8 mouse cellular contexts compared by ENCODE assay signal in genomic region chr9:104306734-104307133, GRCm38 (mm10). TPM values are rescaled to one million over a fixed set of nuclear protein-coding genes. Genes with fewer than 3 reads are reported as not detected.
A peak's percentile ranks its signal among the peaks of the same experiment; 100 is the strongest.
DNase-seq lines count a peak whose midpoint lies in the region; ATAC-seq and TF ChIP-seq lines count a peak whose summit lies in the region.
"Had no signal": no experiment of that assay in that cellular context is flagged by ENCODE, and none has a peak within 500 bp of the region (broad histone marks: within the 10 kb centered on the region; RNA-seq: fewer than 3 reads in every experiment).

No protein-coding gene starts in this region.

- no peak overlapping the region for H3K4me3 ChIP-seq in E14TG2a.4 (replicated peaks; ENCODE audit: low read length)
- H3K4me3 ChIP-seq: megakaryocyte, embryonic 14.5 days had no signal

- no peaks in the 10 kb centered on the region for H3K4me1 ChIP-seq in E14TG2a.4 (replicated peaks; ENCODE audit: low read depth, low read length)
- H3K4me1 ChIP-seq: megakaryocyte, embryonic 14.5 days had no signal

- H3K9me3 ChIP-seq in E14TG2a.4 (ENCODE audit: low read length) = no peaks in the 10 kb centered on the region
- H3K9me3 ChIP-seq: megakaryocyte, embryonic 14.5 days had no signal

- ATAC-seq in granulocyte monocyte progenitor cell, adult 5-6 weeks (replicated peaks; ENCODE audit: poor library complexity, severe bottlenecking) = peak; percentile 96
- peak; percentile 98 for ATAC-seq in megakaryocyte progenitor cell, adult 5-6 weeks (replicated peaks; ENCODE audit: poor library complexity)

- peak; percentile 79 for DNase-seq in R1 (ENCODE audit: low read depth, low spot score)
- DNase-seq in cerebellum, postnatal 25 days = peak; percentile 66 to 79
- peak; percentile 70 to 82 for DNase-seq in layer of hippocampus, postnatal 14 days (ENCODE audit: low spot score in 2 of 2)
- peak; percentile 26 to 32 for DNase-seq in spleen, postnatal 36 days (ENCODE audit: low spot score in 2 of 2)

- H3K36me3 ChIP-seq in E14TG2a.4 (ENCODE audit: insufficient read depth, low read length) = no peaks in the 10 kb centered on the region

- 0 out of 2 replicates have a peak, but pooled peaks cover 4% of the 10 kb centered on the region for H3K27me3 ChIP-seq in E14TG2a.4 (ENCODE audit: insufficient read depth, low read length)

- TF ChIP-seq CTCF in E14TG2a.4 (conservative IDR thresholded peaks at IDR 0.05; ENCODE audit: low read length) = peak; percentile 99

RNA-seq across cellular contexts. Expression of gene Acpp, which starts 30.8 kb away (rescaled TPM):
- total RNA-seq in granulocyte monocyte progenitor cell, adult 5-6 weeks (2014; fragmentation: Nextera tagmentation) = 1.2 and 4.6 TPM in 2 replicates
- total RNA-seq in granulocyte monocyte progenitor cell, adult 5-6 weeks (2017) = 2.8 and 3.0 TPM in 2 replicates
- under 1 TPM; 0.24 to 0.62 TPM for total RNA-seq in layer of hippocampus, postnatal 14 days (2021)
- 4.8 and 7.8 TPM in 2 replicates for total RNA-seq in megakaryocyte progenitor cell, adult 5-6 weeks (2015)
- total RNA-seq in megakaryocyte progenitor cell, adult 5-6 weeks (2017) = 3.0 and 4.4 TPM in 2 replicates

RNA-seq across cellular contexts. Expression of gene Dnajc13, which starts 44.0 kb away (rescaled TPM):
- 62.3 and 102 TPM in 2 replicates for total RNA-seq in granulocyte monocyte progenitor cell, adult 5-6 weeks (2014; fragmentation: Nextera tagmentation)
- 48.9 and 53.9 TPM in 2 replicates for total RNA-seq in granulocyte monocyte progenitor cell, adult 5-6 weeks (2017)
- 10 to 100 TPM; 60.7 to 77.9 TPM for total RNA-seq in layer of hippocampus, postnatal 14 days (2021)
- total RNA-seq in megakaryocyte progenitor cell, adult 5-6 weeks (2015) = 91.6 and 107 TPM in 2 replicates
- 52.1 and 55.5 TPM in 2 replicates for total RNA-seq in megakaryocyte progenitor cell, adult 5-6 weeks (2017)

Comparison
In these comparisons a context has a peak if more than half of its experiments do, and no peak if none do; other contexts are left out.
1. DNase-seq: peak in every context shown above with its lines; median percentile 79 in R1; 76 in layer of hippocampus, postnatal 14 days; 72 in cerebellum, postnatal 25 days; 29 in spleen, postnatal 36 days.